Mouse (Mus musculus) heart, adult 2 months (tissue): ENCODE data around the gene Zfyve19.

ENCODE experiments used
- CTCF ChIP-seq: fragments of 200-600 bp; IDR thresholded peaks from 2 replicates; pipeline ENCODE4 v1.8.1; 2022; ENCODE audit warnings: antibody characterized with exemption, mild to moderate bottlenecking, moderate library complexity
- POLR2A ChIP-seq: fragments of 200-500 bp; IDR thresholded peaks from 2 replicates; pipeline ENCODE4 v1.6.1; 2011; ENCODE audit warnings: mild to moderate bottlenecking, low read depth, low read length, control low read depth; ENCODE audit not compliant: insufficient read depth

- no peak for TF ChIP-seq POLR2A
- TF ChIP-seq CTCF = no peak
These were observed 55.4 kb downstream of the Zfyve19 start for GRCm38 (mm10) chr2:119263813-119264212.
